Mouse (Mus musculus): Measurements from ENCODE around the gene Atf7. TPM values are rescaled to one million over a fixed set of nuclear protein-coding genes. Genes with fewer than 3 reads are reported as not detected.
"Not testable (repeated sequence)": the region's sequence is repeated elsewhere in the genome, so short reads cannot be mapped to it uniquely, and the experiment has no call there.

The Atf7 gene
- total and polyA plus RNA-seq, 2 experiments: 10.1 to 41.1 TPM

DNA sequence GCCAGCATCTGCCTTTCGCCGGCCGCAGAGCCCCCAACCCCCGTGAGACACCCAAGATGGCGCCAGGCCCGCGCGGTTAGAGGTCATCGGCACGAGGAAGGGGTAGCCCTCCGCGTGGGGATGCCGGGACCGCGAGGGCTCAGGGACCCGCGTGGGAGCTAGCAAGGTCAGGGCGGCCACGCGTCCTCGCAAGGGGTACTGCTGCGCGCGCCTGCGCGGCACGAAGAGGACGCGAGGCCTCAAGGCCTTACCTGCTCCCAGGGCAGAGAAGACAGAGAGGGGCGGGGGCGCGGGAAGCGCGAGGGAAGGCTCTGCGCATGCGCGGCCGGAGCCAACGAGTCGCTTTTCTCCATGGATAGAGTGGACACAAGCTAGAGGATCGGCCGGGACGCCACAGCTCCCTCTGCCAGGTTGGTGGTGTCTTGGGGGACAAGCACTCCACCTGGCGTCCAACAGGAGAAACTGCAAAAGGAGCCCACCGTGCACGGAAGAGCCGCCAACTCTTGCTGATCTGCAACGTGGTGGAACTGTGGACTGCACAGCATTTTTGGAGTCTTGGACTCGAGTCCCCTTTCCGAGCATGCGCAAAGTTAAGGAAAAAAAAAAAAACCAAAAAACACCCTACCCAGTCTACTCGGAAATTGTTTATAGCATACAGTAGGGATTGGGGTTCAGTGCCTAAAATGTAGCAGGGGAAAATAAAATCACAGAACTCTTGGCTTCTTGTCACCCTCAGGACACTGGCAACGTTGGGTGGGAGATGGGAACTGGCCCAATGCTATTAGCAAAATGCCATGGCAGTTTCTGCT lies 45.7 kb upstream of the Atf7 start:
- under 1% methylated on average over 53 of the region's 53 CpGs for WGBS
- peak overlapping the region; percentile 97 for H3K27ac ChIP-seq (replicated peaks; ENCODE audit: insufficient read depth, low read depth, low read length)
- peaks cover 9% of the 10 kb centered on the region; the same call in 1 of the 2 replicates for H3K79me2 ChIP-seq (ENCODE audit: control insufficient read depth, insufficient read depth, low read length)
- peak overlapping the region; percentile 91 for H3K4me3 ChIP-seq (ENCODE audit: insufficient read depth, low read depth, low read length)
- no peaks in the 10 kb centered on the region for H3K27me3 ChIP-seq (ENCODE audit: control insufficient read depth, insufficient read depth, low read length)
- peaks cover 9% of the 10 kb centered on the region for H3K36me3 ChIP-seq (ENCODE audit: control insufficient read depth, insufficient read depth, low read length)
- peaks cover 3% of the 10 kb centered on the region; the same call in 1 of the 2 replicates for H3K4me1 ChIP-seq (ENCODE audit: control insufficient read depth, insufficient read depth, low read length)
- DNase-seq (ENCODE audit: extremely low read depth, low read depth, low spot score): peak; percentile 95
- peak; percentile 83 for TF ChIP-seq POLR2A (IDR thresholded peaks at IDR 0.05; ENCODE audit: extremely low read depth, insufficient read depth, low read length)
- TF ChIP-seq CTCF (IDR thresholded peaks at IDR 0.05; ENCODE audit: low read depth, low read length): peak; percentile 100
- peak overlapping the region; percentile 98 for H3K9ac ChIP-seq (ENCODE audit: low read depth, low read length)

DNA sequence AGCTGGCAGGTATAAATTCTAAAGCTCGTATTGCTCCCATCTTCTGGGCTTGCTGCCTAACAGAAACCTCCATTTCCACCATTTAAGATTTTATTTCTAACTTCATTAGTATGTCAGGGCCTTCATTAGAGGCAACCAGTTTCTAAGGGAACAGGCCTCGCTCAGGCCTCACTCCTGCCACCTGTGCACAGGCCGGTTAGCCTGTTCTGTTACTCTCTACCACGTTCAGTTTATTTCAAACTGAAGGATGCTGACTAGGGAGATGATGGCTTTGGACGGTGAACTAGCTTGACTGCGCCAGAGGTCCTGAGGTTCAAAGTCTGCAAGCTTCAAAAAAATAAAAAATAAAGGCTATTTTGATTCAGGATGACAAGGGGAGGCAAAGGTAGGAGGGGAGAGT lies 45.0 kb upstream of the Atf7 start:
- no peaks in the 10 kb centered on the region for H3K27me3 ChIP-seq (ENCODE audit: control insufficient read depth, insufficient read depth, low read length)
- H3K27ac ChIP-seq (replicated peaks; ENCODE audit: insufficient read depth, low read depth, low read length): peak overlapping the region; percentile 97
- H3K4me3 ChIP-seq (ENCODE audit: insufficient read depth, low read depth, low read length): peak overlapping the region; percentile 91
- peaks cover 10% of the 10 kb centered on the region for H3K36me3 ChIP-seq (ENCODE audit: control insufficient read depth, insufficient read depth, low read length)
- TF ChIP-seq POLR2A (IDR thresholded peaks at IDR 0.05; ENCODE audit: extremely low read depth, insufficient read depth, low read length) (no peak), CTCF (IDR thresholded peaks at IDR 0.05; ENCODE audit: low read depth, low read length) (no peak)
- peaks cover 3% of the 10 kb centered on the region; the same call in 1 of the 2 replicates for H3K4me1 ChIP-seq (ENCODE audit: control insufficient read depth, insufficient read depth, low read length)
- H3K79me2 ChIP-seq (ENCODE audit: control insufficient read depth, insufficient read depth, low read length): peaks cover 9% of the 10 kb centered on the region; the same call in 1 of the 2 replicates
- peak overlapping the region; percentile 98 for H3K9ac ChIP-seq (ENCODE audit: low read depth, low read length)
- DNase-seq (ENCODE audit: extremely low read depth, low read depth, low spot score): peak; percentile 56
- WGBS: 4% methylated on average over 6 of the region's 6 CpGs

DNA sequence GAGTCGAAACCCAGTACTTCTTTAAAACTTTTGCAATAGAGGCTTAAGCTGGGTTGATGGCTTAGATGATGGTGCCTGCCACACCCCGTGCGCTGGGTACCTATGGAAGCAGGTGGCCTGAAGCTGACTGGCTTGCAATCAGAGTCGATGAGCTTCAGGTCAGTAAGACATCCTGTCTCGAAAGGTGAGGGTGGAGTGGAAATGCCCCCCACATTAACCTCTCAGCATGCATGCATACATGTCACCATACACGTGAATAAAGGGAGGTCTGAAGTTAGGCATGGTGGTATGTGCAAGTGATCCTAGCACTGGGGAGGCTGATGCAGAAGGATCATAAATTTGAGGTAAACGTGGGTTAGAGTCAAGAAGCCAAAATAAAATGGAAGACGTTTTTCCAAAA lies 44.3 kb upstream of the Atf7 start:
- Histone ChIP-seq H3K27me3 (ENCODE audit: control insufficient read depth, insufficient read depth, low read length) (no peaks in the 10 kb centered on the region), H3K36me3 (ENCODE audit: control insufficient read depth, insufficient read depth, low read length) (peaks cover 16% of the 10 kb centered on the region), H3K4me3 (ENCODE audit: insufficient read depth, low read depth, low read length) (no peak overlapping the region), H3K27ac (replicated peaks; ENCODE audit: insufficient read depth, low read depth, low read length) (no peak overlapping the region), H3K4me1 (ENCODE audit: control insufficient read depth, insufficient read depth, low read length) (peaks cover 3% of the 10 kb centered on the region; the same call in 1 of the 2 replicates), H3K79me2 (ENCODE audit: control insufficient read depth, insufficient read depth, low read length) (peaks cover 9% of the 10 kb centered on the region; the same call in 1 of the 2 replicates), H3K9ac (ENCODE audit: low read depth, low read length) (peak overlapping the region; percentile 45; the same call in 1 of the 2 replicates)
- WGBS: 85% methylated on average over 8 of the region's 8 CpGs
- no peak for DNase-seq (ENCODE audit: extremely low read depth, low read depth, low spot score)
- TF ChIP-seq POLR2A (IDR thresholded peaks at IDR 0.05; ENCODE audit: extremely low read depth, insufficient read depth, low read length) (no peak), CTCF (IDR thresholded peaks at IDR 0.05; ENCODE audit: low read depth, low read length) (no peak)

DNA sequence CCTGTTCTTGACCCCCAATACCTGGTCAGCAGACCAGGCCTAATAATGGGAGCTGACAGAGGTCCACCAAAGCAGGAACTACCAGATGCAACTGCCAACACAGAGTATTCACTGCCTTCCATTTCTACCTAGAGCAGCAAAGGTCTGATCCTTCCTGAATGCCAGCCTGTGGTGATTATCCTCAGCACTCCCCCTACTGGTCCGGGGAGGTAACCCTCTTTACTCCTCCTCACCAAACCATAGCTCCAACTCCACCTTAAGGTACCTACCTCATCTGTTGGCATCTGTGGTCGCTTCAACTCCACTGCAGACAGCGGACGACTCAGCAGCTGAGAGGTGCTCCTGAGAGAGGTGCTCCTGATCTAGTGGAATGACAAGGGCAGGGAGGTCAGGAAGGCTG lies 40.2 kb upstream of the Atf7 start:
- H3K4me3 ChIP-seq (ENCODE audit: insufficient read depth, low read depth, low read length): no peak overlapping the region
- DNase-seq (ENCODE audit: extremely low read depth, low read depth, low spot score): peak; percentile 45
- peaks cover 48% of the 10 kb centered on the region for H3K36me3 ChIP-seq (ENCODE audit: control insufficient read depth, insufficient read depth, low read length)
- TF ChIP-seq CTCF (IDR thresholded peaks at IDR 0.05; ENCODE audit: low read depth, low read length): peak; percentile 66; the same call in 1 of the 2 replicates
- TF ChIP-seq POLR2A (IDR thresholded peaks at IDR 0.05; ENCODE audit: extremely low read depth, insufficient read depth, low read length): no peak
- peaks cover 3% of the 10 kb centered on the region; the same call in 1 of the 2 replicates for H3K4me1 ChIP-seq (ENCODE audit: control insufficient read depth, insufficient read depth, low read length)
- H3K27me3 ChIP-seq (ENCODE audit: control insufficient read depth, insufficient read depth, low read length): no peaks in the 10 kb centered on the region
- peaks cover 5% of the 10 kb centered on the region; the same call in 1 of the 2 replicates for H3K79me2 ChIP-seq (ENCODE audit: control insufficient read depth, insufficient read depth, low read length)
- WGBS: 26% methylated on average over 4 of the region's 4 CpGs
- H3K9ac ChIP-seq (ENCODE audit: low read depth, low read length): no peak overlapping the region
- H3K27ac ChIP-seq (replicated peaks; ENCODE audit: insufficient read depth, low read depth, low read length): no peak overlapping the region

DNA sequence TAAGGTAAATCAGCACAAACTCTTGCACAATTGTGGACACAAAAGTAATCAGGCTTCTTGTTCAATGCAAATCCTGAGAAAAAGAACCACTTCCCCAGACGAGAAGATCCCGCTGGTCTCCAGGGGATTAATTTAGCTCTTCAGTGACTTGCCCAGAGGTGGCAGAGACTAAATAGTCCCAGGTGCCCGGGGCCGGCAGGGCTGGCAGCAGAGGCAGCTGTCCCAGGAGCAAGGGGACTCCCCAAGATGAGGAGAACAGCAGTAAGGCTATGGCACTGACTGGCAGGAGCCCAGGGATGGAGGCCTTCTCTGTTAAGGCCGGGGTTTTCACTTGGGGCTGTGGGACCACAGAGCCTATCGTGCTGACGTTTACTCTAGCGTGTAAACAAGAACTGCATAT lies 38.6 kb upstream of the Atf7 start:
- 87% methylated on average over 8 of the region's 8 CpGs for WGBS
- Histone ChIP-seq H3K4me1 (ENCODE audit: control insufficient read depth, insufficient read depth, low read length) (no peaks in the 10 kb centered on the region), H3K79me2 (ENCODE audit: control insufficient read depth, insufficient read depth, low read length) (no peaks in the 10 kb centered on the region), H3K36me3 (ENCODE audit: control insufficient read depth, insufficient read depth, low read length) (peaks cover 48% of the 10 kb centered on the region), H3K27ac (replicated peaks; ENCODE audit: insufficient read depth, low read depth, low read length) (no peak overlapping the region), H3K27me3 (ENCODE audit: control insufficient read depth, insufficient read depth, low read length) (no peaks in the 10 kb centered on the region), H3K9ac (ENCODE audit: low read depth, low read length) (no peak overlapping the region), H3K4me3 (ENCODE audit: insufficient read depth, low read depth, low read length) (no peak overlapping the region)
- TF ChIP-seq POLR2A (IDR thresholded peaks at IDR 0.05; ENCODE audit: extremely low read depth, insufficient read depth, low read length): no peak
- no peak for TF ChIP-seq CTCF (IDR thresholded peaks at IDR 0.05; ENCODE audit: low read depth, low read length)
- DNase-seq (ENCODE audit: extremely low read depth, low read depth, low spot score): no peak

DNA sequence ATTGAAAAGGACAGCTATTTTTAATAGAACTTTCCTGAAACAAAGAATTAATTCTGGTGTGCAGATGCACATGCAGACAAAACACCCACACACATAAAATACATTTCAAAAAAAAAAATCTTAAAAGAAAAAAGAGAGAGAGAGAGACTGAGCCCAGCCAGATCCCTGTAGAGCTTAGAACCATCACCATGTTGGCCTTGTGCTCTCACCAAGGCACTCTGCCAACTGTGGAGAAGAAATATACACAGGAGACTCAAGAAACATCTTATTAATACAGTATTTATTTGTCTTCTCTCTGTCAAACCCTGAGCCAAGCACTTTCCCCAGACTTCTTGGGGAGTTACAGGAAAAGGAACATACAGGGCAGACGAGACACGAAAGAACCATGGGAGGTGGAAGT lies 37.3 kb upstream of the Atf7 start:
- H3K36me3 ChIP-seq (ENCODE audit: control insufficient read depth, insufficient read depth, low read length): peaks cover 48% of the 10 kb centered on the region
- DNase-seq (ENCODE audit: extremely low read depth, low read depth, low spot score); H3K27me3 ChIP-seq (ENCODE audit: control insufficient read depth, insufficient read depth, low read length); H3K4me1 ChIP-seq (ENCODE audit: control insufficient read depth, insufficient read depth, low read length); H3K4me3 ChIP-seq (ENCODE audit: insufficient read depth, low read depth, low read length); H3K9ac ChIP-seq (ENCODE audit: low read depth, low read length); H3K79me2 ChIP-seq (ENCODE audit: control insufficient read depth, insufficient read depth, low read length); H3K27ac ChIP-seq (replicated peaks; ENCODE audit: insufficient read depth, low read depth, low read length): not testable (repeated sequence)
- WGBS: 88% methylated on average over 2 of the region's 2 CpGs

Measured in liver, adult 2 months (tissue).